Mouse (Mus musculus): ENCODE measurements at regions not wholly inside any gene's neighbourhood (a gene's known extent, or its start where the extent isn't known, plus 50 kb on each side); places are given as distances from the start of the nearest gene placed in this dataset.
"Not testable (repeated sequence)": the region's sequence is repeated elsewhere in the genome, so short reads cannot be mapped to it uniquely, and the experiment has no call there.

- peak; percentile 22 for DNase-seq (ENCODE audit: low spot score)
Observed at GRCm38 (mm10) chr7:60622271-60623249, 482.5 kb upstream of the Snrpn start.

DNA sequence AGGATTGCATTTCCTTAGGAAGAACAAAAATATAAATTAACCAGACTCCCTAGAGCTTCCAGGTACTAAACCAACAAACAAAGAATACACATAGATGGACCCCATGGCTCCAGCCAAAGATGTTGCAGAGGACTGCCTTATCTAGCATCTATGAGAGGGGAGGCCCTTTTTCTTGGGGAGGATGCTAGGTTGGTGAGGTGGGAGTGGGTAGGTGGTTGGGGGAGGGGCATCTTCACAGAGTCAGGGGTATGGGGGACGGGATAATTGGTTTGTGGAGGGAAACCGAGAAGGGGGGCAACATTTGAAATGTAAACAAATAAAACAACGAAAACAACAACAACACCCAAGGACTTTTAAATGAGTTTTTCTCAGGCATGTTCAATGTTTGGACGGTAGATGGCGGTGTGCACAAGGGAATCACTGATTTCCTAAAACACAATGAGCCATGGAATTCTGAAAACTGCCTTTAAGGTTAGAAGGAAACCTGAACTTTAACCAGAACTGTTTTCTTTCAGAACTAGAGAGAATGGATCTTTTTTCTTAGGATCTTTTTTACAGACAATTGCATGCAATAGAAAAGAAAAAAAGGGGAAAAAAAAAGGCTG lies 477.2 kb upstream of the Snrpn start:
- DNase-seq (ENCODE audit: low spot score), result not testable (repeated sequence)

Data from urinary bladder, postnatal 14 days (tissue).